Mouse (Mus musculus): ENCODE measurements around the gene Cby1. TPM values are rescaled to one million over a fixed set of nuclear protein-coding genes. Genes with fewer than 3 reads are reported as not detected.

The Cby1 gene
- 41.4 and 42.2 TPM in 2 replicates for polyA plus RNA-seq (2015; fragmentation: Nextera tagmentation; extraction: Ambion mirVana)

- ATAC-seq (ENCODE audit: insufficient read depth, low FRiP score, low read depth) = peak; percentile 86
- H3K9me3 ChIP-seq = no peaks in the 10 kb centered on the region
- H3K9ac ChIP-seq = peak within 1 kb of the TSS; percentile 76
- H3K4me3 ChIP-seq (replicated peaks) = peak within 1 kb of the TSS; percentile 63
- H3K4me1 ChIP-seq = 0 out of 2 replicates have a peak, but pooled peaks cover 10% of the 10 kb centered on the region
- peaks cover 8% of the 10 kb centered on the region; the same call in 1 of the 2 replicates for H3K36me3 ChIP-seq
- H3K4me2 ChIP-seq = peak within 1 kb of the TSS; percentile 93
- WGBS = under 1% methylated on average over 55 of the region's 55 CpGs
- H3K27me3 ChIP-seq (replicated peaks) = no peaks in the 10 kb centered on the region
- peak within 1 kb of the TSS; percentile 96 for H3K27ac ChIP-seq
These were observed at the start of gene Cby1, which contains the start of gene Fam227a for GRCm38 (mm10) chr15:79658531-79659375. TSS of gene Cby1 (plus strand) at chr15:79659199. TSS of gene Fam227a (minus strand) at chr15:79658956.

- Histone ChIP-seq H3K27ac (no peak overlapping the region), H3K4me3 (replicated peaks) (no peak overlapping the region), H3K9ac (no peak overlapping the region), H3K9me3 (no peaks in the 10 kb centered on the region), H3K27me3 (replicated peaks) (no peaks in the 10 kb centered on the region), H3K36me3 (no peaks in the 10 kb centered on the region), H3K4me1 (peaks cover 7% of the 10 kb centered on the region; the same call in 1 of the 2 replicates), H3K4me2 (no peak overlapping the region)
- ATAC-seq (ENCODE audit: insufficient read depth, low FRiP score, low read depth) = no peak
- 92% methylated on average over 2 of the region's 2 CpGs for WGBS
These were observed 49.8 kb upstream of the Cby1 start for GRCm38 (mm10) chr15:79609226-79609625.

GRCm38 (mm10) chr15:79615501-79615900 lies 43.5 kb upstream of the Cby1 start:
- no peaks in the 10 kb centered on the region for H3K9me3 ChIP-seq
- no peak overlapping the region for H3K27ac ChIP-seq
- no peak overlapping the region for H3K4me3 ChIP-seq (replicated peaks)
- H3K4me1 ChIP-seq = no peaks in the 10 kb centered on the region
- H3K4me2 ChIP-seq = no peak overlapping the region
- no peaks in the 10 kb centered on the region for H3K36me3 ChIP-seq
- ATAC-seq (ENCODE audit: insufficient read depth, low FRiP score, low read depth) = no peak
- WGBS = 62% methylated on average over 7 of the region's 7 CpGs
- no peaks in the 10 kb centered on the region for H3K27me3 ChIP-seq (replicated peaks)
- no peak overlapping the region for H3K9ac ChIP-seq

GRCm38 (mm10) chr15:79616729-79617128 lies 42.3 kb upstream of the Cby1 start:
- H3K9me3 ChIP-seq = no peaks in the 10 kb centered on the region
- H3K9ac ChIP-seq = no peak overlapping the region
- no peak overlapping the region for H3K4me3 ChIP-seq (replicated peaks)
- WGBS = 85% methylated on average over 5 of the region's 5 CpGs
- H3K36me3 ChIP-seq = no peaks in the 10 kb centered on the region
- no peak overlapping the region for H3K4me2 ChIP-seq
- ATAC-seq (ENCODE audit: insufficient read depth, low FRiP score, low read depth) = no peak
- no peaks in the 10 kb centered on the region for H3K4me1 ChIP-seq
- H3K27ac ChIP-seq = no peak overlapping the region
- H3K27me3 ChIP-seq (replicated peaks) = no peaks in the 10 kb centered on the region

GRCm38 (mm10) chr15:79617135-79617534 lies 41.9 kb upstream of the Cby1 start:
- 81% methylated on average over 11 of the region's 11 CpGs for WGBS

GRCm38 (mm10) chr15:79618456-79618855 lies 40.5 kb upstream of the Cby1 start:
- H3K4me3 ChIP-seq (replicated peaks) = no peak overlapping the region
- 77% methylated on average over 7 of the region's 7 CpGs for WGBS
- H3K27ac ChIP-seq = no peak overlapping the region
- no peaks in the 10 kb centered on the region for H3K9me3 ChIP-seq
- no peaks in the 10 kb centered on the region for H3K4me1 ChIP-seq
- H3K4me2 ChIP-seq = no peak overlapping the region
- no peak overlapping the region for H3K9ac ChIP-seq
- no peak for ATAC-seq (ENCODE audit: insufficient read depth, low FRiP score, low read depth)
- no peaks in the 10 kb centered on the region for H3K36me3 ChIP-seq
- H3K27me3 ChIP-seq (replicated peaks) = no peaks in the 10 kb centered on the region

More at GRCm38 (mm10) chr15:79617135-79617534, 41.9 kb upstream of the Cby1 start:
- Histone ChIP-seq H3K9me3 (no peaks in the 10 kb centered on the region), H3K4me3 (replicated peaks) (no peak overlapping the region), H3K9ac (no peak overlapping the region), H3K4me1 (no peaks in the 10 kb centered on the region), H3K27me3 (replicated peaks) (no peaks in the 10 kb centered on the region), H3K4me2 (no peak overlapping the region), H3K36me3 (no peaks in the 10 kb centered on the region), H3K27ac (no peak overlapping the region)
- no peak for ATAC-seq (ENCODE audit: insufficient read depth, low FRiP score, low read depth)

GRCm38 (mm10) chr15:79619770-79620414 lies 39.1 kb upstream of the Cby1 start:
- 79% methylated on average over 11 of the region's 11 CpGs for WGBS
- Histone ChIP-seq H3K27ac (no peak overlapping the region), H3K4me1 (no peaks in the 10 kb centered on the region), H3K4me3 (replicated peaks) (no peak overlapping the region), H3K9me3 (no peaks in the 10 kb centered on the region), H3K4me2 (no peak overlapping the region), H3K9ac (no peak overlapping the region), H3K27me3 (replicated peaks) (no peaks in the 10 kb centered on the region), H3K36me3 (no peaks in the 10 kb centered on the region)
- no peak; the same call in 1 of the 2 replicates for ATAC-seq (ENCODE audit: insufficient read depth, low FRiP score, low read depth)

- Histone ChIP-seq H3K4me1 (no peaks in the 10 kb centered on the region), H3K4me2 (no peak overlapping the region), H3K9me3 (no peaks in the 10 kb centered on the region), H3K27ac (no peak overlapping the region), H3K36me3 (no peaks in the 10 kb centered on the region), H3K4me3 (replicated peaks) (no peak overlapping the region), H3K27me3 (replicated peaks) (no peaks in the 10 kb centered on the region), H3K9ac (no peak overlapping the region)
- 67% methylated on average over 2 of the region's 2 CpGs for WGBS
- no peak for ATAC-seq (ENCODE audit: insufficient read depth, low FRiP score, low read depth)
These were observed 28.5 kb upstream of the Cby1 start for GRCm38 (mm10) chr15:79630471-79630870.

- no peak for ATAC-seq (ENCODE audit: insufficient read depth, low FRiP score, low read depth)
- Histone ChIP-seq H3K4me2 (no peak overlapping the region), H3K36me3 (no peaks in the 10 kb centered on the region), H3K27ac (no peak overlapping the region), H3K27me3 (replicated peaks) (no peaks in the 10 kb centered on the region), H3K9me3 (no peaks in the 10 kb centered on the region), H3K4me1 (no peaks in the 10 kb centered on the region), H3K9ac (no peak overlapping the region), H3K4me3 (replicated peaks) (no peak overlapping the region)
- WGBS = 56% methylated on average over 12 of the region's 12 CpGs
These were observed 17.7 kb upstream of the Cby1 start for GRCm38 (mm10) chr15:79641135-79641817.

- Histone ChIP-seq H3K4me2 (no peak overlapping the region), H3K9ac (no peak overlapping the region), H3K4me1 (no peaks in the 10 kb centered on the region), H3K4me3 (replicated peaks) (no peak overlapping the region), H3K36me3 (no peaks in the 10 kb centered on the region), H3K9me3 (no peaks in the 10 kb centered on the region), H3K27ac (no peak overlapping the region), H3K27me3 (replicated peaks) (no peaks in the 10 kb centered on the region)
- ATAC-seq (ENCODE audit: insufficient read depth, low FRiP score, low read depth) = no peak
- 80% methylated on average over 2 of the region's 2 CpGs for WGBS
These were observed 13.5 kb upstream of the Cby1 start for GRCm38 (mm10) chr15:79645483-79645882.

GRCm38 (mm10) chr15:79648130-79648529 lies 10.9 kb upstream of the Cby1 start:
- Histone ChIP-seq H3K4me2 (no peak overlapping the region), H3K9ac (no peak overlapping the region), H3K4me3 (replicated peaks) (no peak overlapping the region), H3K27me3 (replicated peaks) (no peaks in the 10 kb centered on the region), H3K27ac (no peak overlapping the region), H3K4me1 (no peaks in the 10 kb centered on the region), H3K36me3 (no peaks in the 10 kb centered on the region), H3K9me3 (no peaks in the 10 kb centered on the region)
- no peak for ATAC-seq (ENCODE audit: insufficient read depth, low FRiP score, low read depth)
- WGBS = 87% methylated on average over 12 of the region's 12 CpGs

- no peaks in the 10 kb centered on the region for H3K9me3 ChIP-seq
- no peak overlapping the region for H3K4me3 ChIP-seq (replicated peaks)
- no peak overlapping the region for H3K27ac ChIP-seq
- H3K9ac ChIP-seq = no peak overlapping the region
- H3K36me3 ChIP-seq = no peaks in the 10 kb centered on the region
- ATAC-seq (ENCODE audit: insufficient read depth, low FRiP score, low read depth) = no peak
- H3K4me1 ChIP-seq = no peaks in the 10 kb centered on the region
- no peak overlapping the region for H3K4me2 ChIP-seq
- no peaks in the 10 kb centered on the region for H3K27me3 ChIP-seq (replicated peaks)
These were observed 8.4 kb upstream of the Cby1 start for GRCm38 (mm10) chr15:79650569-79650968.
